Mouse (Mus musculus): Measurements from ENCODE around the gene Rnf166. TPM values are rescaled to one million over a fixed set of nuclear protein-coding genes. Genes with fewer than 3 reads are reported as not detected.

Gene Rnf166
- total and polyA plus RNA-seq, 3 experiments, result 7.7 to 13.0 (median 8.5) TPM

- dilution Hi-C loops (cut with MboI; ENCODE audit: extremely low pct_ligation_motif_present, extremely low pct_unique_long_range_greater_than_20kb, low sequenced_read_pairs) (no loop called here), in situ Hi-C loops (cut with MboI; ENCODE audit: low pct_ligation_motif_present, low pct_unique_long_range_greater_than_20kb, low sequenced_read_pairs) (no loop called here)
- Histone ChIP-seq H3K79me2 (replicated peaks; ENCODE audit: control insufficient read depth, extremely low read depth, insufficient read depth, poor library complexity, severe bottlenecking) (no peaks in the 10 kb centered on the region), H3K4me2 (ENCODE audit: insufficient read depth, low read depth, poor library complexity, severe bottlenecking) (no peak overlapping the region), H3K27me3 (replicated peaks) (no peaks in the 10 kb centered on the region), H3K4me3 (replicated peaks in 1 of 3; ENCODE audit: low read depth in 2 of 3, low read length in 2 of 3, poor library complexity in 1 of 3) (no peak overlapping the region), H3K27ac (ENCODE audit: insufficient read depth, low read depth) (no peak overlapping the region), H3K9me3 (replicated peaks; ENCODE audit: low read length) (no peaks in the 10 kb centered on the region), H3K4me1 (ENCODE audit: control insufficient read depth in 1 of 2, insufficient read depth in 2 of 2) (peaks cover 3 to 11% of the 10 kb centered on the region in 2 experiments; a peak in 2 of 4 replicates), H3K9ac (ENCODE audit: insufficient read depth, low read depth) (no peak overlapping the region), H3K36me3 (replicated peaks in 1 of 2; ENCODE audit: control insufficient read depth in 1 of 2, insufficient read depth in 1 of 2, low read length in 1 of 2) (peaks cover 84 to 97% of the 10 kb centered on the region in 2 experiments)
- DNase-seq (ENCODE audit: extremely low read depth), result no peak
- no peak for TF ChIP-seq PAX5 (IDR thresholded peaks at IDR 0.05; ENCODE audit: low read length)
- no peak for TF ChIP-seq CHD1 (IDR thresholded peaks at IDR 0.05; ENCODE audit: low read depth, low read length)
- TF ChIP-seq USF2 (conservative IDR thresholded peaks at IDR 0.05; ENCODE audit: low read depth, low read length), result no peak
- TF ChIP-seq BHLHE40 (IDR thresholded peaks at IDR 0.05; ENCODE audit: low read depth, low read length), result no peak
- no peak for TF ChIP-seq NELFE (IDR thresholded peaks at IDR 0.05; ENCODE audit: low read depth, low read length)
- no peak for TF ChIP-seq HCFC1 (IDR thresholded peaks at IDR 0.05; ENCODE audit: low read depth, low read length)
- no peak for TF ChIP-seq RAD21 (IDR thresholded peaks at IDR 0.05; ENCODE audit: low read depth, low read length)
- TF ChIP-seq TBP (conservative IDR thresholded peaks at IDR 0.05; ENCODE audit: low read depth, low read length), result no peak
- TF ChIP-seq MYC (IDR thresholded peaks at IDR 0.05; ENCODE audit: low read depth, low read length), result no peak
- TF ChIP-seq POLR2AphosphoS2 (IDR thresholded peaks at IDR 0.05; ENCODE audit: low read depth, low read length), result no peak
- no peak for TF ChIP-seq JUN (IDR thresholded peaks at IDR 0.05; ENCODE audit: insufficient read depth, low read depth, low read length)
- TF ChIP-seq CTCF (conservative IDR thresholded peaks at IDR 0.05 in 1 of 2, IDR thresholded peaks at IDR 0.05 in 1 of 2; ENCODE audit: low read depth in 2 of 2, low read length in 2 of 2), result no peak
- no peak for TF ChIP-seq MAFK (IDR thresholded peaks at IDR 0.05; ENCODE audit: insufficient replicate concordance, low read length)
- no peak for TF ChIP-seq ZMIZ1 (IDR thresholded peaks at IDR 0.05; ENCODE audit: low read depth, low read length)
- TF ChIP-seq UBTF (IDR thresholded peaks at IDR 0.05; ENCODE audit: low read depth, low read length), result no peak
- no peak for TF ChIP-seq GABPA (IDR thresholded peaks at IDR 0.05; ENCODE audit: insufficient replicate concordance, low read depth, low read length)
- TF ChIP-seq ZC3H11A (IDR thresholded peaks at IDR 0.05; ENCODE audit: low read depth, low read length), result no peak
- no peak for TF ChIP-seq KAT2A (IDR thresholded peaks at IDR 0.05; ENCODE audit: insufficient replicate concordance, low read length)
- TF ChIP-seq MAX (IDR thresholded peaks at IDR 0.05; ENCODE audit: low read length), result no peak
- TF ChIP-seq EP300 (IDR thresholded peaks at IDR 0.05; ENCODE audit: low read length), result no peak
Measured at GRCm38 (mm10) chr8:122497016-122497734, 21.3 kb upstream of the Rnf166 start.

- Histone ChIP-seq H3K27ac (ENCODE audit: insufficient read depth, low read depth) (no peak overlapping the region), H3K27me3 (replicated peaks) (no peaks in the 10 kb centered on the region), H3K4me1 (ENCODE audit: control insufficient read depth in 1 of 2, insufficient read depth in 2 of 2) (peaks cover 3 to 4% of the 10 kb centered on the region in 2 experiments; a peak in 1 of 4 replicates), H3K9ac (ENCODE audit: insufficient read depth, low read depth) (no peak overlapping the region), H3K79me2 (replicated peaks; ENCODE audit: control insufficient read depth, extremely low read depth, insufficient read depth, poor library complexity, severe bottlenecking) (no peaks in the 10 kb centered on the region), H3K4me2 (ENCODE audit: insufficient read depth, low read depth, poor library complexity, severe bottlenecking) (no peak overlapping the region), H3K36me3 (replicated peaks in 1 of 2; ENCODE audit: control insufficient read depth in 1 of 2, insufficient read depth in 1 of 2, low read length in 1 of 2) (peaks cover 93 to 97% of the 10 kb centered on the region in 2 experiments), H3K4me3 (replicated peaks in 1 of 3; ENCODE audit: low read depth in 2 of 3, low read length in 2 of 3, poor library complexity in 1 of 3) (no peak overlapping the region), H3K9me3 (replicated peaks; ENCODE audit: low read length) (peaks cover 9% of the 10 kb centered on the region)
- dilution Hi-C loops (cut with MboI; ENCODE audit: extremely low pct_ligation_motif_present, extremely low pct_unique_long_range_greater_than_20kb, low sequenced_read_pairs), result no loop called here
- TF ChIP-seq ZKSCAN1 (IDR thresholded peaks at IDR 0.05; ENCODE audit: borderline replicate concordance, low read depth, low read length), result no peak
- no peak for TF ChIP-seq USF2 (conservative IDR thresholded peaks at IDR 0.05; ENCODE audit: low read depth, low read length)
- no peak for TF ChIP-seq HCFC1 (IDR thresholded peaks at IDR 0.05; ENCODE audit: low read depth, low read length)
- TF ChIP-seq ETS1 (conservative IDR thresholded peaks at IDR 0.05; ENCODE audit: low read depth, low read length), result no peak
- no peak for TF ChIP-seq EP300 (IDR thresholded peaks at IDR 0.05; ENCODE audit: low read length)
- no peak for TF ChIP-seq NRF1 (IDR thresholded peaks at IDR 0.05; ENCODE audit: low read depth, low read length)
- TF ChIP-seq ZNF384 (IDR thresholded peaks at IDR 0.05; ENCODE audit: low read depth, low read length), result no peak
- TF ChIP-seq SIN3A (IDR thresholded peaks at IDR 0.05; ENCODE audit: low read length), result no peak
- TF ChIP-seq PAX5 (IDR thresholded peaks at IDR 0.05; ENCODE audit: low read length), result no peak
- TF ChIP-seq MAZ (IDR thresholded peaks at IDR 0.05; ENCODE audit: low read depth, low read length), result no peak
- TF ChIP-seq RAD21 (IDR thresholded peaks at IDR 0.05; ENCODE audit: low read depth, low read length), result no peak
- TF ChIP-seq CHD2 (IDR thresholded peaks at IDR 0.05; ENCODE audit: low read length), result no peak
- in situ Hi-C loops (cut with MboI; ENCODE audit: low pct_ligation_motif_present, low pct_unique_long_range_greater_than_20kb, low sequenced_read_pairs), result no loop called here
- no peak for DNase-seq (ENCODE audit: extremely low read depth)
Measured at GRCm38 (mm10) chr8:122488387-122488786, 12.5 kb upstream of the Rnf166 start.

Data from CH12.LX (cell line).